Mouse (Mus musculus): ENCODE data around the gene Pold3. TPM values are rescaled to one million over a fixed set of nuclear protein-coding genes. Genes with fewer than 3 reads are reported as not detected.

The Pold3 gene
- polyA plus RNA-seq, 1 experiment from 2014 or later: 57.1 TPM

GRCm38 (mm10) chr7:100051904-100052303 lies 69.5 kb downstream of the Pold3 start:
- Histone ChIP-seq H3K9me3 (no peaks in the 10 kb centered on the region), H3K4me1 (replicated peaks) (no peaks in the 10 kb centered on the region), H3K4me2 (replicated peaks) (no peak overlapping the region), H3K4me3 (replicated peaks) (no peak overlapping the region), H3K27ac (no peak overlapping the region), H3K9ac (replicated peaks) (no peak overlapping the region), H3K36me3 (no peaks in the 10 kb centered on the region), H3K27me3 (no peaks in the 10 kb centered on the region)
- no peak for ATAC-seq
- WGBS: 69% methylated on average over 4 of the region's 4 CpGs

- H3K4me2 ChIP-seq (replicated peaks): no peak overlapping the region
These were observed 74.9 kb downstream of the Pold3 start for GRCm38 (mm10) chr7:100046486-100046885.

GRCm38 (mm10) chr7:100043605-100044031 lies 77.7 kb downstream of the Pold3 start:
- Histone ChIP-seq H3K4me1 (replicated peaks) (peaks cover 5% of the 10 kb centered on the region; the same call in 1 of the 2 replicates), H3K27me3 (peaks cover 5% of the 10 kb centered on the region), H3K36me3 (no peaks in the 10 kb centered on the region), H3K4me3 (replicated peaks) (no peak overlapping the region), H3K9ac (replicated peaks) (no peak overlapping the region), H3K27ac (no peak overlapping the region), H3K4me2 (replicated peaks) (no peak overlapping the region), H3K9me3 (no peaks in the 10 kb centered on the region)
- no peak for ATAC-seq
- 55% methylated on average over 4 of the region's 4 CpGs for WGBS

More at GRCm38 (mm10) chr7:100046486-100046885, 74.9 kb downstream of the Pold3 start:
- H3K27ac ChIP-seq: no peak overlapping the region
- peaks cover 5% of the 10 kb centered on the region; the same call in 1 of the 2 replicates for H3K4me1 ChIP-seq (replicated peaks)
- H3K36me3 ChIP-seq: no peaks in the 10 kb centered on the region
- peaks cover 5% of the 10 kb centered on the region for H3K27me3 ChIP-seq
- no peaks in the 10 kb centered on the region for H3K9me3 ChIP-seq
- no peak overlapping the region for H3K9ac ChIP-seq (replicated peaks)
- ATAC-seq: no peak
- H3K4me3 ChIP-seq (replicated peaks): no peak overlapping the region
- 75% methylated on average over 2 of the region's 2 CpGs for WGBS

- no peak overlapping the region for H3K9ac ChIP-seq (replicated peaks)
- peaks cover 5% of the 10 kb centered on the region; the same call in 1 of the 2 replicates for H3K4me1 ChIP-seq (replicated peaks)
- no peak overlapping the region for H3K4me2 ChIP-seq (replicated peaks)
- no peaks in the 10 kb centered on the region for H3K9me3 ChIP-seq
- ATAC-seq: no peak
- peaks cover 5% of the 10 kb centered on the region for H3K27me3 ChIP-seq
- H3K27ac ChIP-seq: no peak overlapping the region
- no peak overlapping the region for H3K4me3 ChIP-seq (replicated peaks)
- WGBS: 87% methylated on average over 5 of the region's 5 CpGs
- no peaks in the 10 kb centered on the region for H3K36me3 ChIP-seq
These were observed 78.3 kb downstream of the Pold3 start for GRCm38 (mm10) chr7:100043096-100043495.

GRCm38 (mm10) chr7:100042120-100042519 lies 79.2 kb downstream of the Pold3 start:
- H3K4me2 ChIP-seq (replicated peaks): 0 out of 2 replicates have a peak overlapping the region, but pooled peaks have one; percentile 9
- no peak overlapping the region for H3K4me3 ChIP-seq (replicated peaks)
- peaks cover 5% of the 10 kb centered on the region for H3K27me3 ChIP-seq
- 10% methylated on average over 31 of the region's 31 CpGs for WGBS
- H3K9ac ChIP-seq (replicated peaks): 0 out of 2 replicates have a peak overlapping the region, but pooled peaks have one; percentile 10
- H3K27ac ChIP-seq: no peak overlapping the region
- no peak for ATAC-seq
- peaks cover 5% of the 10 kb centered on the region; the same call in 1 of the 2 replicates for H3K4me1 ChIP-seq (replicated peaks)
- no peaks in the 10 kb centered on the region for H3K36me3 ChIP-seq
- H3K9me3 ChIP-seq: no peaks in the 10 kb centered on the region

GRCm38 (mm10) chr7:100036495-100036894 lies 84.9 kb downstream of the Pold3 start:
- Histone ChIP-seq H3K4me3 (replicated peaks) (no peak overlapping the region), H3K4me1 (replicated peaks) (no peaks in the 10 kb centered on the region), H3K9ac (replicated peaks) (no peak overlapping the region), H3K36me3 (no peaks in the 10 kb centered on the region), H3K27me3 (no peaks in the 10 kb centered on the region), H3K27ac (no peak overlapping the region), H3K4me2 (replicated peaks) (no peak overlapping the region), H3K9me3 (no peaks in the 10 kb centered on the region)
- WGBS: 80% methylated on average over 3 of the region's 3 CpGs
- ATAC-seq: no peak

GRCm38 (mm10) chr7:100036050-100036449 lies 85.3 kb downstream of the Pold3 start:
- WGBS: 83% methylated on average over 7 of the region's 7 CpGs
- H3K36me3 ChIP-seq: no peaks in the 10 kb centered on the region
- no peak overlapping the region for H3K27ac ChIP-seq

GRCm38 (mm10) chr7:100034815-100035463 lies 86.4 kb downstream of the Pold3 start:
- Histone ChIP-seq H3K27me3 (no peaks in the 10 kb centered on the region), H3K9ac (replicated peaks) (no peak overlapping the region), H3K4me2 (replicated peaks) (no peak overlapping the region), H3K9me3 (no peaks in the 10 kb centered on the region), H3K27ac (no peak overlapping the region), H3K4me3 (replicated peaks) (no peak overlapping the region), H3K36me3 (no peaks in the 10 kb centered on the region), H3K4me1 (replicated peaks) (no peaks in the 10 kb centered on the region)
- no peak for ATAC-seq
- WGBS: 87% methylated on average over 11 of the region's 11 CpGs

More at GRCm38 (mm10) chr7:100036050-100036449, 85.3 kb downstream of the Pold3 start:
- Histone ChIP-seq H3K9ac (replicated peaks) (no peak overlapping the region), H3K4me1 (replicated peaks) (no peaks in the 10 kb centered on the region), H3K27me3 (no peaks in the 10 kb centered on the region), H3K4me2 (replicated peaks) (no peak overlapping the region), H3K9me3 (no peaks in the 10 kb centered on the region), H3K4me3 (replicated peaks) (no peak overlapping the region)
- no peak for ATAC-seq

GRCm38 (mm10) chr7:100033672-100034071 lies 87.7 kb downstream of the Pold3 start:
- no peak overlapping the region for H3K4me2 ChIP-seq (replicated peaks)
- no peak overlapping the region for H3K27ac ChIP-seq
- no peak overlapping the region for H3K4me3 ChIP-seq (replicated peaks)
- 76% methylated on average over 5 of the region's 5 CpGs for WGBS
- H3K4me1 ChIP-seq (replicated peaks): no peaks in the 10 kb centered on the region
- ATAC-seq: no peak
- no peaks in the 10 kb centered on the region for H3K27me3 ChIP-seq
- no peaks in the 10 kb centered on the region for H3K36me3 ChIP-seq
- no peaks in the 10 kb centered on the region for H3K9me3 ChIP-seq
- no peak overlapping the region for H3K9ac ChIP-seq (replicated peaks)

Other genes starting within 250 kb of the Pold3 start
- 5.0 and 5.5 TPM in 2 replicates for gene Rnf169, start 141.1 kb downstream of the Pold3 start, polyA plus RNA-seq (2015; fragmentation: Nextera tagmentation; extraction: Ambion mirVana)
- gene Chrdl2, start 115.4 kb downstream of the Pold3 start, polyA plus RNA-seq (2015; fragmentation: Nextera tagmentation; extraction: Ambion mirVana): not detected in 2 replicates
- gene Lipt2, start 37.7 kb upstream of the Pold3 start, polyA plus RNA-seq (2015; fragmentation: Nextera tagmentation; extraction: Ambion mirVana): 14.6 and 16.6 TPM in 2 replicates
- 1.2 and 1.7 TPM in 2 replicates for gene Kcne3, start 54.9 kb upstream of the Pold3 start, polyA plus RNA-seq (2015; fragmentation: Nextera tagmentation; extraction: Ambion mirVana)
- 21.3 and 22.9 TPM in 2 replicates for gene Pgm2l1, start 105.8 kb upstream of the Pold3 start, polyA plus RNA-seq (2015; fragmentation: Nextera tagmentation; extraction: Ambion mirVana)
- 3.6 and 5.5 TPM in 2 replicates for gene P4ha3, start 164.0 kb upstream of the Pold3 start, polyA plus RNA-seq (2015; fragmentation: Nextera tagmentation; extraction: Ambion mirVana)